Mouse (Mus musculus): Measurements from ENCODE around the gene Slc15a3.

DNA sequence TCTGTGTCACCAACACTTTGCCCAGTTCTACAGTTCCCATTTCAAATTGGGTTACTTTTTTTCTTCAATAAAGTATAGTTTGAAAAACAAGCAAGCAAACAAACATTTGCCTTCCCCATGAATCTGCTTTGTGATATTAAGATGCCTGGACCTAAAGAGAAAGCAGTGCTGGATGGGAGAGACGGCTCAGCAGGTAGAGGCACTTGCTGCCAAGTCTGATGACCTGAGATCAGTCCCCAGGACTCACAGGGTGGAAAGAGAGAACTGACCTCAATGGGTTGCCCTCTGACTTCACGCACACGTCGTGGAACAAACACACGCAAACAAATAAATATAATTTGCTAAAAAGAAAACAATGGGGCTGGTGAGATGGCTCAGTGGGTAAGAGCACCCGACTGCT is 37.6 kb upstream of the Slc15a3 start:
- TF ChIP-seq POLR2A (IDR thresholded peaks at IDR 0.05; ENCODE audit: borderline replicate concordance, extremely low read depth, low read depth, low read length), result no peak
- no peak for TF ChIP-seq CTCF (IDR thresholded peaks at IDR 0.05; ENCODE audit: insufficient read depth, low read length)
